Mouse (Mus musculus): ENCODE data around the gene Pdgfd. TPM values are rescaled to one million over a fixed set of nuclear protein-coding genes. Genes with fewer than 3 reads are reported as not detected.

Pdgfd gene
- polyA plus RNA-seq, 2 experiments, result 0.20 to 0.66 TPM

DNA sequence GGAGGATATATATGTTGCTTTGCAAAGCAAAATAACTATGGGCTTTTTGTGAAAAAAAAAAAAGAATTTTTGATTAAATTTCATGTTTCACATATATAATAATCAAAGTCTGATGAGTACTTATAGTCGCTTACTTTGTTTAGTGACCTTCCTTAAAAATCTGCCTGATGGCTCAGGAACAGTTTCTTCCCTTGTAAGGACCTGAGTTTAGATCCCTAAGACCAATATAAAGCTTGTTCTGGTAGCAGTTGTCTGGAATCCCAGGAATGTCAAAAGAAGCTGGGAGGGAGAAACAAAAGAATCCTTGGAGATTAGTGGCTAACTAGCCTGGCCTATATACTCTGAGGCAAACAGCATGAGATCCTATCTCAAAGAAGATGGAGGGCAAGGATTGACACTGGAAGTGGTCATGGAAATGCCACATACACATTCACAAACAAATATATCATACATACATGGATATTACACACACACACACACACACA is 101.5 kb downstream of the Pdgfd start, which contains the start of gene Ddi1:
Ddi1 (minus strand) TSS at position 51 of the 485 bp plus-strand sequence.
- no peak within 1 kb of the TSS for H3K4me3 ChIP-seq (ENCODE audit: insufficient read depth in 1 of 2, low read depth in 2 of 2, low read length in 2 of 2)
- 64% methylated on average over 1 of the region's 1 CpGs for WGBS (ENCODE audit: insufficient replicate concordance)
- no peak for TF ChIP-seq EP300 (IDR thresholded peaks at IDR 0.05; ENCODE audit: low read depth)
- no peak for TF ChIP-seq CTCF (IDR thresholded peaks at IDR 0.05; ENCODE audit: low read depth)
- no peak within 1 kb of the TSS for H3K9ac ChIP-seq (replicated peaks)
- DNase-seq (ENCODE audit: low read depth in 3 of 3, low spot score in 3 of 3) (no peak), ATAC-seq (ENCODE audit: insufficient read depth) (no peak)
- no peaks in the 10 kb centered on the region for H3K9me3 ChIP-seq (ENCODE audit: control insufficient read depth, low read length)
- no peaks in the 10 kb centered on the region for H3K27me3 ChIP-seq (ENCODE audit: control insufficient read depth, insufficient read depth, low read length)
- H3K36me3 ChIP-seq (replicated peaks; ENCODE audit: control insufficient read depth, insufficient read depth, low read depth), result no peaks in the 10 kb centered on the region
- no peaks in the 10 kb centered on the region for H3K4me1 ChIP-seq (replicated peaks; ENCODE audit: control insufficient read depth in 2 of 2, insufficient read depth in 2 of 2, low read length in 1 of 2)
- no peak within 1 kb of the TSS for H3K4me2 ChIP-seq (ENCODE audit: low read depth)
- no peak within 1 kb of the TSS for H3K27ac ChIP-seq

DNA sequence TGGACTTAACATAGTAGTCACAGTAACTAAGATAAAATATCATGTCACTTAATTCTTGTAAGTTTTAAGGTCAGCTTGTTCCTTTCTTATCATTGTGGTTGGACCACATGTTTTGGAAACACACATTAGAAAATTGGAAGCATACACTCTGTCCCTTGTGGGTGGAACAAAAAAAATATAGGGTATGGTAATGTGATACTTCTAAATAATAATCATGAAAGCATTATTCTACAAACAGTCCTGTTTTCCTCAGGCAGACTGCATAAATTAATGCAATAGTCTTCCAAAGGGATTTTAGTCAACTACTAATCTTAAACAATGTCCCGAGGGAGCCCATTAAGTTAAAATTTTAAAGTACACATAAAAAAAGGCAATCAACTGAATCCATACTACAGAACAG is 108.0 kb downstream of the Pdgfd start:
- DNase-seq (ENCODE audit: low read depth in 3 of 3, low spot score in 3 of 3) (no peak), ATAC-seq (ENCODE audit: insufficient read depth) (no peak)
- 52% methylated on average over 1 of the region's 1 CpGs for WGBS (ENCODE audit: insufficient replicate concordance)
- no peak for TF ChIP-seq CTCF (IDR thresholded peaks at IDR 0.05; ENCODE audit: low read depth)
- TF ChIP-seq EP300 (IDR thresholded peaks at IDR 0.05; ENCODE audit: low read depth), result no peak
- Histone ChIP-seq H3K4me2 (ENCODE audit: low read depth) (no peak overlapping the region), H3K27me3 (ENCODE audit: control insufficient read depth, insufficient read depth, low read length) (no peaks in the 10 kb centered on the region), H3K27ac (no peak overlapping the region), H3K9ac (replicated peaks) (no peak overlapping the region), H3K4me1 (replicated peaks; ENCODE audit: control insufficient read depth in 2 of 2, insufficient read depth in 2 of 2, low read length in 1 of 2) (no peaks in the 10 kb centered on the region), H3K9me3 (ENCODE audit: control insufficient read depth, low read length) (no peaks in the 10 kb centered on the region), H3K36me3 (replicated peaks; ENCODE audit: control insufficient read depth, insufficient read depth, low read depth) (no peaks in the 10 kb centered on the region), H3K4me3 (ENCODE audit: insufficient read depth in 1 of 2, low read depth in 2 of 2, low read length in 2 of 2) (no peak overlapping the region)

DNA sequence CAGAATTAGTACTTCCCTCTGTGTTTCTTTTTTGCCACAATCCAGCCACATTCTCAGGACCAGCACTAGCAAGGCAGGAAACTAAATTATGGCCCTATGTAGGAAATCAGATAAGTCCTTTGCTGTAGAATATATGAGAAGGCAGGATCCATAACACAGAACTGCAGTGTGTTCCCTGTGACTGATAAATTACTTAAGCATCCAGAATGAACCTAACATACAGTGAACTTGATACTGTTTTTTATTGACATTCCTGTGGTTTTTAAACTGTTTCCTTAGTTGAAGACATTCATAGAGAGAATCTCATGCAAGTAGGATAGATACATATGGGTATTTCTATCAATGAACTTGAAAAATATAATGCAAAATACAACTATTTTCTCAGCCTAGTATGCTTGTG is 109.1 kb downstream of the Pdgfd start:
- TF ChIP-seq CTCF (IDR thresholded peaks at IDR 0.05; ENCODE audit: low read depth) (no peak), EP300 (IDR thresholded peaks at IDR 0.05; ENCODE audit: low read depth) (no peak)
- Histone ChIP-seq H3K4me3 (ENCODE audit: insufficient read depth in 1 of 2, low read depth in 2 of 2, low read length in 2 of 2) (no peak overlapping the region), H3K36me3 (replicated peaks; ENCODE audit: control insufficient read depth, insufficient read depth, low read depth) (no peaks in the 10 kb centered on the region), H3K9ac (replicated peaks) (no peak overlapping the region), H3K4me2 (ENCODE audit: low read depth) (no peak overlapping the region), H3K27ac (no peak overlapping the region), H3K9me3 (ENCODE audit: control insufficient read depth, low read length) (no peaks in the 10 kb centered on the region), H3K27me3 (ENCODE audit: control insufficient read depth, insufficient read depth, low read length) (no peaks in the 10 kb centered on the region), H3K4me1 (replicated peaks; ENCODE audit: control insufficient read depth in 2 of 2, insufficient read depth in 2 of 2, low read length in 1 of 2) (no peaks in the 10 kb centered on the region)
- ATAC-seq (ENCODE audit: insufficient read depth), result no peak
- DNase-seq (ENCODE audit: low read depth in 3 of 3, low spot score in 3 of 3), result no peak

DNA sequence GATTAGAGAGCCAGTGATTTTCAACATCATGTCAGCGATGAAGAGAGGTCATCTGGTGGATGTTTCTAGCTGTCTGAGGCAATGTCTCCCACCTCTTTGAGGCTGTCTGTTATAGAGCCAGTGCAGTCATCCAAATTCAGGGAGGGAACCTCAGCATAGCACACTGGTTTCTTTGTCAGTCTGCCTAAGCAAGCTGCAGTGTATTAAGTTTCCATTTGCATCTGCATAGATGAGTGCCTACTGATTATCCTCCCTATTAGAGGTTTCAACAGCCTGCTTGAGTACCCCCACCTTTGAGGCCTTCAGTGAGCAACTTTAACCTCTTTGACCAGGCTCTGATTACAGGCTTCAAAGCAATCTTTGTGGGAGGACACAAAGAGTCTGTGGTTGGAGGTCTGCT is 118.4 kb downstream of the Pdgfd start:
- ATAC-seq (ENCODE audit: insufficient read depth) (no peak), DNase-seq (ENCODE audit: low read depth in 3 of 3, low spot score in 3 of 3) (no peak)
- no peaks in the 10 kb centered on the region for H3K9me3 ChIP-seq (ENCODE audit: control insufficient read depth, low read length)
- no peak overlapping the region for H3K4me2 ChIP-seq (ENCODE audit: low read depth)
- no peak overlapping the region for H3K4me3 ChIP-seq (ENCODE audit: insufficient read depth in 1 of 2, low read depth in 2 of 2, low read length in 2 of 2)
- no peak for TF ChIP-seq EP300 (IDR thresholded peaks at IDR 0.05; ENCODE audit: low read depth)
- H3K4me1 ChIP-seq (replicated peaks; ENCODE audit: control insufficient read depth in 2 of 2, insufficient read depth in 2 of 2, low read length in 1 of 2), result no peaks in the 10 kb centered on the region
- WGBS (ENCODE audit: insufficient replicate concordance), result 47% methylated on average over 1 of the region's 1 CpGs
- no peaks in the 10 kb centered on the region for H3K36me3 ChIP-seq (replicated peaks; ENCODE audit: control insufficient read depth, insufficient read depth, low read depth)
- no peak overlapping the region for H3K27ac ChIP-seq
- no peak overlapping the region for H3K9ac ChIP-seq (replicated peaks)
- H3K27me3 ChIP-seq (ENCODE audit: control insufficient read depth, insufficient read depth, low read length), result no peaks in the 10 kb centered on the region

DNA sequence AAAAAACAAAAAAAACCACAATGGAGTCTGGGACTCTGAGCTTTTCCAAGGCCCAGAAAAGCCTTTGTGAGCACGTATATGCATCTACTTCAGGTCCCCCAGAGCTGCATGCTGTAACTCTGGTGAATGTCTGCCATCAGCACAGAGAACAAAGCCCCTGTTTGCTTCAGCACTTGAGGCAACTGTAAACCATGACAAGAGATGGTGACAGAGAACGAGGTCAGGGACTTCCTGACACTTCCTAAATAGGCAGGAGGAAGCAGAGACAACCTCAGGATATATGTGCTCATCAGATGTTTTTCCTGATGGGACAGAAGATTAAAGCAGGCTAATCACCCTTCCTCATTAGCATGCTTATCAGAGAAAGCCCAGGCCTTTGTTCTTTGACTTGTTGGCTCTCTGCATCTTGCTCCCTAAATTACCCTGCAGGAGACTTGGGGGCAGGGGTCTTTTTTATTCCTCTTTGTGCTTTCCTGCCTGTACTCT is 120.9 kb downstream of the Pdgfd start:
- WGBS (ENCODE audit: insufficient replicate concordance), result 15% methylated on average over 2 of the region's 2 CpGs

More for the DNA sequence above, 120.9 kb downstream of the Pdgfd start:
- Histone ChIP-seq H3K4me1 (replicated peaks; ENCODE audit: control insufficient read depth in 2 of 2, insufficient read depth in 2 of 2, low read length in 1 of 2) (no peaks in the 10 kb centered on the region), H3K9ac (replicated peaks) (no peak overlapping the region), H3K36me3 (replicated peaks; ENCODE audit: control insufficient read depth, insufficient read depth, low read depth) (no peaks in the 10 kb centered on the region), H3K9me3 (ENCODE audit: control insufficient read depth, low read length) (no peaks in the 10 kb centered on the region), H3K27ac (no peak overlapping the region), H3K27me3 (ENCODE audit: control insufficient read depth, insufficient read depth, low read length) (no peaks in the 10 kb centered on the region), H3K4me2 (ENCODE audit: low read depth) (no peak overlapping the region), H3K4me3 (ENCODE audit: insufficient read depth in 1 of 2, low read depth in 2 of 2, low read length in 2 of 2) (no peak overlapping the region)
- DNase-seq (ENCODE audit: low read depth in 3 of 3, low spot score in 3 of 3) (no peak), ATAC-seq (ENCODE audit: insufficient read depth) (no peak)
- TF ChIP-seq EP300 (IDR thresholded peaks at IDR 0.05; ENCODE audit: low read depth) (no peak), CTCF (IDR thresholded peaks at IDR 0.05; ENCODE audit: low read depth) (no peak)
